In genomic region chr8:105937496-105938305, GRCm38 (mm10) we compare ENCODE assay signal across 7 mouse cellular contexts. TPM values are rescaled to one million over a fixed set of nuclear protein-coding genes. Genes with fewer than 3 reads are reported as not detected.
DNase-seq lines count a peak whose midpoint lies in the region; ATAC-seq and TF ChIP-seq lines count a peak whose summit lies in the region.

No protein-coding gene starts in this region.

- peak overlapping the region; percentile 81 for H3K27ac ChIP-seq in embryonic facial prominence, embryonic 13.5 days
- H3K27ac ChIP-seq in heart, postnatal 0 days (ENCODE audit: low read depth) = peak overlapping the region; percentile 95
- H3K27ac ChIP-seq in lung, postnatal 0 days (ENCODE audit: low read length) = peak overlapping the region; percentile 88

- peak overlapping the region; percentile 82 for H3K9ac ChIP-seq in embryonic facial prominence, embryonic 13.5 days
- peak overlapping the region; percentile 81 for H3K9ac ChIP-seq in heart, postnatal 0 days (replicated peaks; ENCODE audit: low read depth, low read length)
- peak overlapping the region; percentile 71 for H3K9ac ChIP-seq in lung, postnatal 0 days (replicated peaks; ENCODE audit: low read depth)

- peak; percentile 86 for ATAC-seq in activated CD4-positive, CD25-positive, alpha-beta regulatory T cell, adult 4 months
- ATAC-seq in embryonic facial prominence, embryonic 13.5 days (ENCODE audit: insufficient number of reproducible peaks, insufficient read depth, low FRiP score, low TSS enrichment, low read depth) = no peak
- peak; percentile 37 for ATAC-seq in heart, postnatal 0 days (ENCODE audit: insufficient read depth, low read depth)
- ATAC-seq in lung, postnatal 0 days = peak; percentile 25

- peak overlapping the region; percentile 95 for H3K4me2 ChIP-seq in embryonic facial prominence, embryonic 13.5 days
- peak overlapping the region; percentile 97 for H3K4me2 ChIP-seq in heart, postnatal 0 days (ENCODE audit: low read depth, low read length)
- H3K4me2 ChIP-seq in lung, postnatal 0 days (replicated peaks; ENCODE audit: low read depth, low read length) = peak overlapping the region; percentile 91

- H3K4me3 ChIP-seq in E14TG2a.4 (replicated peaks; ENCODE audit: low read length) = peak overlapping the region; percentile 90
- peak overlapping the region; percentile 79 for H3K4me3 ChIP-seq in embryonic facial prominence, embryonic 13.5 days
- H3K4me3 ChIP-seq in heart, postnatal 0 days (ENCODE audit: low read depth, low read length) = peak overlapping the region; percentile 82
- peak overlapping the region; percentile 88 for H3K4me3 ChIP-seq in lung, postnatal 0 days (ENCODE audit: low read depth, low read length)

- no peaks in the 10 kb centered on the region for H3K9me3 ChIP-seq in E14TG2a.4 (ENCODE audit: low read length)
- no peaks in the 10 kb centered on the region for H3K9me3 ChIP-seq in embryonic facial prominence, embryonic 13.5 days
- no peaks in the 10 kb centered on the region for H3K9me3 ChIP-seq in heart, postnatal 0 days (replicated peaks; ENCODE audit: control insufficient read depth, low read length)
- H3K9me3 ChIP-seq in lung, postnatal 0 days (ENCODE audit: low read length) = no peaks in the 10 kb centered on the region

- no peak for TF ChIP-seq EP300 in heart, postnatal 0 days (IDR thresholded peaks at IDR 0.05; ENCODE audit: low read depth)
- no peak for TF ChIP-seq EP300 in lung, postnatal 0 days (IDR thresholded peaks at IDR 0.05)

- H3K36me3 ChIP-seq in E14TG2a.4 (ENCODE audit: insufficient read depth, low read length) = peaks cover 57% of the 10 kb centered on the region
- H3K36me3 ChIP-seq in embryonic facial prominence, embryonic 13.5 days = peaks cover 37% of the 10 kb centered on the region
- peaks cover 13% of the 10 kb centered on the region; the same call in 1 of the 2 replicates for H3K36me3 ChIP-seq in heart, postnatal 0 days (replicated peaks; ENCODE audit: control insufficient read depth, insufficient read depth, low read length)
- H3K36me3 ChIP-seq in lung, postnatal 0 days (ENCODE audit: insufficient read depth, low read length) = no peaks in the 10 kb centered on the region

- H3K27me3 ChIP-seq in E14TG2a.4 (ENCODE audit: insufficient read depth, low read length) = 0 out of 2 replicates have a peak, but pooled peaks cover 5% of the 10 kb centered on the region
- H3K27me3 ChIP-seq in embryonic facial prominence, embryonic 13.5 days = no peaks in the 10 kb centered on the region
- H3K27me3 ChIP-seq in heart, postnatal 0 days (ENCODE audit: control insufficient read depth, insufficient read depth, low read length) = no peaks in the 10 kb centered on the region
- H3K27me3 ChIP-seq in lung, postnatal 0 days (replicated peaks; ENCODE audit: insufficient read depth, low read length) = no peaks in the 10 kb centered on the region

- DNase-seq in heart, postnatal 0 days (ENCODE audit: low spot score) = peak; percentile 43
- peak; percentile 58 to 65 for DNase-seq in kidney, postnatal 36 days
- peak; percentile 72 for DNase-seq in lung, postnatal 0 days (ENCODE audit: low spot score)
- DNase-seq in right cerebral cortex, postnatal 14 days = peak; percentile 43

- peaks cover 61% of the 10 kb centered on the region for H3K4me1 ChIP-seq in E14TG2a.4 (replicated peaks; ENCODE audit: low read depth, low read length)
- H3K4me1 ChIP-seq in embryonic facial prominence, embryonic 13.5 days = peaks cover 20% of the 10 kb centered on the region
- H3K4me1 ChIP-seq in heart, postnatal 0 days (ENCODE audit: control insufficient read depth, insufficient read depth) = peaks cover 10% of the 10 kb centered on the region; the same call in 1 of the 2 replicates
- H3K4me1 ChIP-seq in lung, postnatal 0 days (ENCODE audit: insufficient read depth, low read depth, low read length) = peaks cover 5% of the 10 kb centered on the region; the same call in 1 of the 2 replicates

- no peak for TF ChIP-seq CTCF in E14TG2a.4 (conservative IDR thresholded peaks at IDR 0.05; ENCODE audit: low read length)
- no peak for TF ChIP-seq CTCF in heart, postnatal 0 days (IDR thresholded peaks at IDR 0.05; ENCODE audit: low read depth)
- no peak for TF ChIP-seq CTCF in lung, postnatal 0 days (IDR thresholded peaks at IDR 0.05)

- 2% methylated on average over 33 of the region's 33 CpGs for WGBS in embryonic facial prominence, embryonic 13.5 days
- under 1% methylated on average over 33 of the region's 33 CpGs for WGBS in heart, postnatal 0 days
- under 1% methylated on average over 30 of the region's 33 CpGs for WGBS in lung, postnatal 0 days

RNA-seq across cellular contexts. Expression of gene Psmb10, which starts 0.5 kb away (rescaled TPM):
- polyA plus RNA-seq in activated CD4-positive, CD25-positive, alpha-beta regulatory T cell, adult 4 months (2017; shearing (Covaris generic)) = 100 to 1,000 TPM; 368 to 402 TPM
- 28.6 and 29.0 TPM in 2 replicates for polyA plus RNA-seq in embryonic facial prominence, embryonic 13.5 days (2015; fragmentation: Nextera tagmentation; extraction: Ambion mirVana)
- 77.8 and 87.4 TPM in 2 replicates for total RNA-seq in heart, postnatal 0 days (2014; rRNA removed; ENCODE audit: low replicate concordance)
- 95.3 and 101 TPM in 2 replicates for polyA plus RNA-seq in heart, postnatal 0 days (2015; fragmentation: Nextera tagmentation; extraction: Ambion mirVana)
- 75.9 and 77.2 TPM in 2 replicates for polyA plus RNA-seq in lung, postnatal 0 days (2015; fragmentation: Nextera tagmentation; extraction: Ambion mirVana)

RNA-seq across cellular contexts. Expression of gene Ctrl, which starts 4.0 kb away (rescaled TPM):
- polyA plus RNA-seq in activated CD4-positive, CD25-positive, alpha-beta regulatory T cell, adult 4 months (2017; shearing (Covaris generic)) = 1 to 10 TPM; 3.2 to 3.3 TPM
- polyA plus RNA-seq in embryonic facial prominence, embryonic 13.5 days (2015; fragmentation: Nextera tagmentation; extraction: Ambion mirVana) = 1.3 and 1.8 TPM in 2 replicates
- total RNA-seq in heart, postnatal 0 days (2014; rRNA removed; ENCODE audit: low replicate concordance) = not detected in 2 replicates
- 0.31 and 0.38 TPM in 2 replicates for polyA plus RNA-seq in heart, postnatal 0 days (2015; fragmentation: Nextera tagmentation; extraction: Ambion mirVana)
- polyA plus RNA-seq in lung, postnatal 0 days (2015; fragmentation: Nextera tagmentation; extraction: Ambion mirVana) = 0.42 and 0.54 TPM in 2 replicates

RNA-seq across cellular contexts. Expression of gene Lcat, which starts 5.5 kb away (rescaled TPM):
- under 1 TPM; 0.25 to 0.61 TPM for polyA plus RNA-seq in activated CD4-positive, CD25-positive, alpha-beta regulatory T cell, adult 4 months (2017; shearing (Covaris generic))
- polyA plus RNA-seq in embryonic facial prominence, embryonic 13.5 days (2015; fragmentation: Nextera tagmentation; extraction: Ambion mirVana) = 2.8 and 5.6 TPM in 2 replicates
- 0.93 TPM in 1 of 2 replicates, not detected in the other for total RNA-seq in heart, postnatal 0 days (2014; rRNA removed; ENCODE audit: low replicate concordance)
- 0.51 and 0.56 TPM in 2 replicates for polyA plus RNA-seq in heart, postnatal 0 days (2015; fragmentation: Nextera tagmentation; extraction: Ambion mirVana)
- 0.63 and 0.74 TPM in 2 replicates for polyA plus RNA-seq in lung, postnatal 0 days (2015; fragmentation: Nextera tagmentation; extraction: Ambion mirVana)

RNA-seq across cellular contexts. Expression of gene Slc12a4, which starts 28.2 kb away (rescaled TPM):
- polyA plus RNA-seq in activated CD4-positive, CD25-positive, alpha-beta regulatory T cell, adult 4 months (2017; shearing (Covaris generic)) = 1 to 10 TPM; 3.8 to 8.1 TPM
- 48.3 and 56.8 TPM in 2 replicates for polyA plus RNA-seq in embryonic facial prominence, embryonic 13.5 days (2015; fragmentation: Nextera tagmentation; extraction: Ambion mirVana)
- 36.7 and 40.7 TPM in 2 replicates for total RNA-seq in heart, postnatal 0 days (2014; rRNA removed; ENCODE audit: low replicate concordance)
- polyA plus RNA-seq in heart, postnatal 0 days (2015; fragmentation: Nextera tagmentation; extraction: Ambion mirVana) = 32.8 and 34.9 TPM in 2 replicates
- 29.2 and 33.9 TPM in 2 replicates for polyA plus RNA-seq in lung, postnatal 0 days (2015; fragmentation: Nextera tagmentation; extraction: Ambion mirVana)

RNA-seq across cellular contexts. Expression of gene Pskh1, which starts 37.5 kb away (rescaled TPM):
- 10 to 100 TPM in 1 of 2 experiments, 1 to 10 TPM in 1; 8.1 to 11.3 TPM for polyA plus RNA-seq in activated CD4-positive, CD25-positive, alpha-beta regulatory T cell, adult 4 months (2017; shearing (Covaris generic))
- polyA plus RNA-seq in embryonic facial prominence, embryonic 13.5 days (2015; fragmentation: Nextera tagmentation; extraction: Ambion mirVana) = 43.0 and 43.2 TPM in 2 replicates
- total RNA-seq in heart, postnatal 0 days (2014; rRNA removed; ENCODE audit: low replicate concordance) = 44.2 and 52.4 TPM in 2 replicates
- polyA plus RNA-seq in heart, postnatal 0 days (2015; fragmentation: Nextera tagmentation; extraction: Ambion mirVana) = 15.4 and 15.6 TPM in 2 replicates
- polyA plus RNA-seq in lung, postnatal 0 days (2015; fragmentation: Nextera tagmentation; extraction: Ambion mirVana) = 19.0 and 21.5 TPM in 2 replicates
